Mouse (Mus musculus): ENCODE data around the gene Bfsp2. TPM values are rescaled to one million over a fixed set of nuclear protein-coding genes. Genes with fewer than 3 reads are reported as not detected.

Bfsp2 gene
- polyA plus RNA-seq, 1 experiment from 2014 or later, result 0.65 TPM

DNA sequence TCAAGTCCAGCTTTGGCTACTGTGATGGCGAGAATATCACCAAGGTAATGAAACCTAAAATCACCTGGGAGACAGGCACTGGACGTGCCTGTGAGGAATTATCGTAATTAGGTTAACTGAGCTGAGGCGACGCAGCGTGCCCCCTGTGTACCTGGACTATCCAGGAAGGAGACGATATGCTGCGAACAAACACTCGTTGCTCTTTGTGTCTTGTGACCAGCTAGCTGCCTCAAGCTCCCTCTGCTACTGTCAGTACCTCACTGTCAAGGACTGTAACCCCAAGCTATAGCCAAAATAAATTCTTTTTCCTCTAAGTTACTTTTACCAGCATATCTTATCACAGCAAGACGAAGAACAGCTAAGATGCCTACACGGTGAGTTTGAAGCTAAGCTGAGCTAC is 87.0 kb downstream of the Bfsp2 start:
- no peak overlapping the region for H3K27ac ChIP-seq
- ATAC-seq (ENCODE audit: low read depth) (no peak), DNase-seq (no peak)
- H3K4me3 ChIP-seq (replicated peaks), result no peak overlapping the region
- no peaks in the 10 kb centered on the region for H3K4me1 ChIP-seq (replicated peaks)
- no peak overlapping the region for H3K4me2 ChIP-seq
- H3K9ac ChIP-seq, result no peak overlapping the region
- WGBS (ENCODE audit: insufficient replicate concordance), result 77% methylated on average over 11 of the region's 11 CpGs
- H3K36me3 ChIP-seq, result no peaks in the 10 kb centered on the region
- no peaks in the 10 kb centered on the region for H3K9me3 ChIP-seq (replicated peaks)
- no peaks in the 10 kb centered on the region for H3K27me3 ChIP-seq

- WGBS (ENCODE audit: insufficient replicate concordance), result 58% methylated on average over 6 of the region's 6 CpGs
- Histone ChIP-seq H3K27me3 (no peaks in the 10 kb centered on the region), H3K27ac (no peak overlapping the region), H3K4me3 (replicated peaks) (no peak overlapping the region), H3K4me1 (replicated peaks) (no peaks in the 10 kb centered on the region), H3K9me3 (replicated peaks) (no peaks in the 10 kb centered on the region), H3K9ac (no peak overlapping the region), H3K36me3 (no peaks in the 10 kb centered on the region), H3K4me2 (no peak overlapping the region)
- ATAC-seq (ENCODE audit: low read depth), result no peak
- no peak for DNase-seq
Observed at GRCm38 (mm10) chr9:103391796-103392372, 88.3 kb downstream of the Bfsp2 start.

GRCm38 (mm10) chr9:103389261-103389660 is 91.0 kb downstream of the Bfsp2 start:
- no peak overlapping the region for H3K9ac ChIP-seq
- DNase-seq, result no peak
- 81% methylated on average over 6 of the region's 6 CpGs for WGBS (ENCODE audit: insufficient replicate concordance)

GRCm38 (mm10) chr9:103387011-103387653 is 93.1 kb downstream of the Bfsp2 start:
- ATAC-seq (ENCODE audit: low read depth) (no peak), DNase-seq (no peak)
- 66% methylated on average over 10 of the region's 10 CpGs for WGBS (ENCODE audit: insufficient replicate concordance)
- Histone ChIP-seq H3K4me1 (replicated peaks) (no peaks in the 10 kb centered on the region), H3K4me3 (replicated peaks) (no peak overlapping the region), H3K27me3 (no peaks in the 10 kb centered on the region), H3K9ac (no peak overlapping the region), H3K4me2 (no peak overlapping the region), H3K9me3 (replicated peaks) (no peaks in the 10 kb centered on the region), H3K27ac (no peak overlapping the region), H3K36me3 (no peaks in the 10 kb centered on the region)

More at GRCm38 (mm10) chr9:103389261-103389660, 91.0 kb downstream of the Bfsp2 start:
- Histone ChIP-seq H3K9me3 (replicated peaks) (no peaks in the 10 kb centered on the region), H3K4me3 (replicated peaks) (no peak overlapping the region), H3K4me1 (replicated peaks) (no peaks in the 10 kb centered on the region), H3K36me3 (no peaks in the 10 kb centered on the region), H3K27ac (no peak overlapping the region), H3K27me3 (no peaks in the 10 kb centered on the region), H3K4me2 (no peak overlapping the region)
- no peak for ATAC-seq (ENCODE audit: low read depth)

GRCm38 (mm10) chr9:103386573-103386972 is 93.6 kb downstream of the Bfsp2 start:
- no peak overlapping the region for H3K4me2 ChIP-seq
- ATAC-seq (ENCODE audit: low read depth), result no peak
- no peak for DNase-seq
- H3K36me3 ChIP-seq, result no peaks in the 10 kb centered on the region
- H3K9ac ChIP-seq, result no peak overlapping the region
- H3K9me3 ChIP-seq (replicated peaks), result no peaks in the 10 kb centered on the region
- 71% methylated on average over 5 of the region's 5 CpGs for WGBS (ENCODE audit: insufficient replicate concordance)
- H3K4me3 ChIP-seq (replicated peaks), result no peak overlapping the region
- no peak overlapping the region for H3K27ac ChIP-seq
- H3K4me1 ChIP-seq (replicated peaks), result no peaks in the 10 kb centered on the region
- no peaks in the 10 kb centered on the region for H3K27me3 ChIP-seq

- Histone ChIP-seq H3K36me3 (no peaks in the 10 kb centered on the region), H3K4me2 (no peak overlapping the region), H3K9ac (no peak overlapping the region), H3K4me3 (replicated peaks) (no peak overlapping the region), H3K27me3 (no peaks in the 10 kb centered on the region), H3K4me1 (replicated peaks) (no peaks in the 10 kb centered on the region), H3K27ac (no peak overlapping the region), H3K9me3 (replicated peaks) (no peaks in the 10 kb centered on the region)
- DNase-seq (no peak), ATAC-seq (ENCODE audit: low read depth) (no peak)
- WGBS (ENCODE audit: insufficient replicate concordance), result 44% methylated on average over 1 of the region's 1 CpGs
Observed at GRCm38 (mm10) chr9:103385600-103385999, 94.6 kb downstream of the Bfsp2 start.

GRCm38 (mm10) chr9:103384141-103384796 is 96.0 kb downstream of the Bfsp2 start:
- H3K27ac ChIP-seq, result no peak overlapping the region
- DNase-seq (no peak), ATAC-seq (ENCODE audit: low read depth) (no peak)
- no peak overlapping the region for H3K4me3 ChIP-seq (replicated peaks)
- H3K9ac ChIP-seq, result no peak overlapping the region
- H3K4me2 ChIP-seq, result no peak overlapping the region
- WGBS (ENCODE audit: insufficient replicate concordance), result 55% methylated on average over 4 of the region's 4 CpGs
- H3K36me3 ChIP-seq, result no peaks in the 10 kb centered on the region
- H3K4me1 ChIP-seq (replicated peaks), result no peaks in the 10 kb centered on the region
- H3K9me3 ChIP-seq (replicated peaks), result no peaks in the 10 kb centered on the region
- H3K27me3 ChIP-seq, result no peaks in the 10 kb centered on the region

GRCm38 (mm10) chr9:103383576-103383975 is 96.6 kb downstream of the Bfsp2 start:
- no peak for ATAC-seq (ENCODE audit: low read depth)
- H3K4me1 ChIP-seq (replicated peaks), result no peaks in the 10 kb centered on the region
- WGBS (ENCODE audit: insufficient replicate concordance), result 68% methylated on average over 1 of the region's 1 CpGs
- H3K4me2 ChIP-seq, result no peak overlapping the region
- H3K27me3 ChIP-seq, result no peaks in the 10 kb centered on the region
- no peak overlapping the region for H3K27ac ChIP-seq
- no peak overlapping the region for H3K9ac ChIP-seq
- no peaks in the 10 kb centered on the region for H3K36me3 ChIP-seq
- no peak for DNase-seq
- no peaks in the 10 kb centered on the region for H3K9me3 ChIP-seq (replicated peaks)
- no peak overlapping the region for H3K4me3 ChIP-seq (replicated peaks)

DNA sequence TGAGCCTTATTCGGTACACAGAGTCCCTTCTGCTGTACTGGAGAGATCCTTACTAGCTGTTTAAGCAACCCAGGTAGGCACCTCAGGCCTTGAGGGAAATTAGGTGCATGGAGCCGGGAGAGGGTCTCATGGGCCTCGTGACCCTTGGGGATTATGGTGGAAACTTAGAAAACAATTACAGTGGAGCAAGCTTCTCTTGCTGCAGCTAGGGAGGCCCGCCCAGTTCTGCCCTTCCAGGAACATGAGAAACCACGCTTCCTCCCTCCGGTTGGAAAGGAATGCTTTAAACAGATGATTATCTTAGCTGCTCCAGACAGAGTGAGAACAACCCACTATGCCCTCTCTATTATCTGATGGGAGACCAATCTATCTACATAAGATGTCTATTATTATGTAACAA is 97.2 kb downstream of the Bfsp2 start:
- Histone ChIP-seq H3K9ac (no peak overlapping the region), H3K36me3 (no peaks in the 10 kb centered on the region), H3K9me3 (replicated peaks) (no peaks in the 10 kb centered on the region), H3K4me2 (no peak overlapping the region), H3K4me1 (replicated peaks) (no peaks in the 10 kb centered on the region), H3K4me3 (replicated peaks) (no peak overlapping the region), H3K27me3 (no peaks in the 10 kb centered on the region), H3K27ac (no peak overlapping the region)
- ATAC-seq (ENCODE audit: low read depth) (no peak), DNase-seq (no peak)
- WGBS (ENCODE audit: insufficient replicate concordance), result 31% methylated on average over 6 of the region's 6 CpGs

DNA sequence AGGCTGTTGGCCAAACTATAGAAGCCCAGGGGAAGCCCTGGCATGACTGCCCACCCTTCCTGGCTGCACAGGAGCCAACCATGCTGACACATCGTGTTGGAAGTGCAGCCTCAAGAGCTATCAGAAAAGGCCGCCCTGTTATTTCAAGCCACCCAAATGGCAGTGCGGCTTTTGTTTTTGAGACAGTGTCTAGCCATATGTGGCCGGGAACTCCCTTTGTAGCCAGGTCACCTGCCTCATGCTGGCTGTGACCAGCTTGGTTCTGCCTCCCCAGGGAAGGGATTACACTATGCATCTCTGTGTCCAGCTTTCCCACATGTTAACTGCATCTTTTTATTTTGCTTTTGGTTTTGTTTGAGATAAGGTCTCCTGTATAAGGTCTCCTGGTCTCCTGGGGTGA is 99.7 kb downstream of the Bfsp2 start:
- no peak for DNase-seq
- no peaks in the 10 kb centered on the region for H3K4me1 ChIP-seq (replicated peaks)
- no peak for ATAC-seq (ENCODE audit: low read depth)
- H3K9me3 ChIP-seq (replicated peaks), result no peaks in the 10 kb centered on the region
- no peak overlapping the region for H3K4me3 ChIP-seq (replicated peaks)
- no peak overlapping the region for H3K9ac ChIP-seq
- WGBS (ENCODE audit: insufficient replicate concordance), result 69% methylated on average over 4 of the region's 4 CpGs
- H3K4me2 ChIP-seq, result no peak overlapping the region
- no peaks in the 10 kb centered on the region for H3K27me3 ChIP-seq
- H3K36me3 ChIP-seq, result no peaks in the 10 kb centered on the region
- no peak overlapping the region for H3K27ac ChIP-seq

GRCm38 (mm10) chr9:103379199-103379598 is 101.0 kb downstream of the Bfsp2 start:
- 60% methylated on average over 9 of the region's 9 CpGs for WGBS (ENCODE audit: insufficient replicate concordance)
- H3K9ac ChIP-seq, result no peak overlapping the region
- no peaks in the 10 kb centered on the region for H3K27me3 ChIP-seq
- no peak overlapping the region for H3K4me3 ChIP-seq (replicated peaks)
- ATAC-seq (ENCODE audit: low read depth) (no peak), DNase-seq (no peak)
- no peak overlapping the region for H3K4me2 ChIP-seq
- H3K9me3 ChIP-seq (replicated peaks), result no peaks in the 10 kb centered on the region
- no peaks in the 10 kb centered on the region for H3K4me1 ChIP-seq (replicated peaks)
- H3K36me3 ChIP-seq, result no peaks in the 10 kb centered on the region
- H3K27ac ChIP-seq, result no peak overlapping the region

GRCm38 (mm10) chr9:103378686-103379085 is 101.5 kb downstream of the Bfsp2 start:
- ATAC-seq (ENCODE audit: low read depth) (no peak), DNase-seq (no peak)
- Histone ChIP-seq H3K27ac (no peak overlapping the region), H3K4me3 (replicated peaks) (no peak overlapping the region), H3K4me2 (no peak overlapping the region), H3K9me3 (replicated peaks) (no peaks in the 10 kb centered on the region), H3K4me1 (replicated peaks) (no peaks in the 10 kb centered on the region), H3K27me3 (no peaks in the 10 kb centered on the region), H3K36me3 (no peaks in the 10 kb centered on the region), H3K9ac (no peak overlapping the region)
- 73% methylated on average over 10 of the region's 10 CpGs for WGBS (ENCODE audit: insufficient replicate concordance)
